Mouse (Mus musculus) CH12.LX (cell line): ENCODE results near the gene Itpr3.

Source experiments
- BHLHE40 ChIP-seq: IDR thresholded peaks from 2 replicates; pipeline ENCODE4 v1.6.1; 2011; ENCODE audit warnings: mild to moderate bottlenecking, low read depth, low read length, improper control_type of control experiment
- CHD2 ChIP-seq: IDR thresholded peaks from 2 replicates; pipeline ENCODE4 v1.6.1; 2011; ENCODE audit warnings: low read length, improper control_type of control experiment
- CTCF ChIP-seq, 2 experiments: IDR thresholded peaks in 1 of 2; conservative IDR thresholded peaks in 1 of 2; 2 replicates each; pipeline ENCODE4 v1.5.1; 2011 to 2012; ENCODE audit warnings: low read depth in 2 of 2, low read length in 2 of 2, improper control_type of control experiment in 1 of 2, inconsistent platforms in 1 of 2, mild to moderate bottlenecking in 1 of 2, moderate library complexity in 1 of 2
- EP300 ChIP-seq: IDR thresholded peaks from 2 replicates; pipeline ENCODE4 v1.6.1; 2011; ENCODE audit warnings: low read length, improper control_type of control experiment
- HCFC1 ChIP-seq: IDR thresholded peaks from 2 replicates; pipeline ENCODE4 v1.6.1; 2012; ENCODE audit warnings: low read depth, mild to moderate bottlenecking, inconsistent platforms, low read length, improper control_type of control experiment
- POLR2A ChIP-seq: IDR thresholded peaks from 2 replicates; pipeline ENCODE4 v1.6.1; 2011; ENCODE audit warnings: low read depth, mild to moderate bottlenecking, improper control_type of control experiment, low read length
- POLR2AphosphoS2 ChIP-seq: IDR thresholded peaks from 2 replicates; pipeline ENCODE4 v1.6.1; 2011; ENCODE audit warnings: low read depth, low read length, improper control_type of control experiment
- RCOR1 ChIP-seq: conservative IDR thresholded peaks from 2 replicates; pipeline ENCODE4 v1.6.1; 2012; ENCODE audit warnings: low read depth, mild to moderate bottlenecking, inconsistent platforms, low read length, improper control_type of control experiment
- TBP ChIP-seq: conservative IDR thresholded peaks from 2 replicates; pipeline ENCODE4 v1.6.1; 2011; ENCODE audit warnings: low read depth, low read length, improper control_type of control experiment
- UBTF ChIP-seq: IDR thresholded peaks from 2 replicates; pipeline ENCODE4 v1.6.1; 2012; ENCODE audit warnings: low read depth, mild to moderate bottlenecking, inconsistent platforms, low read length, improper control_type of control experiment, moderate library complexity
- USF1 ChIP-seq: IDR thresholded peaks from 2 replicates; pipeline ENCODE4 v1.6.1; 2014; ENCODE audit warnings: low read depth, mild to moderate bottlenecking, inconsistent platforms, low read length, improper control_type of control experiment
- ZC3H11A ChIP-seq: IDR thresholded peaks from 2 replicates; pipeline ENCODE4 v1.6.1; 2012; ENCODE audit warnings: low read depth, mild to moderate bottlenecking, inconsistent platforms, low read length, improper control_type of control experiment
- ZKSCAN1 ChIP-seq: IDR thresholded peaks from 2 replicates; pipeline ENCODE4 v1.6.1; 2012; ENCODE audit warnings: low read depth, inconsistent platforms, low read length, improper control_type of control experiment, borderline replicate concordance

GRCm38 (mm10) chr17:27025951-27026350 lies 31.2 kb upstream of the Itpr3 start:
- no peak for TF ChIP-seq POLR2A
- TF ChIP-seq USF1, result no peak
- TF ChIP-seq CTCF (conservative IDR thresholded peaks at IDR 0.05 in 1 of 2, IDR thresholded peaks at IDR 0.05 in 1 of 2; ENCODE audit: low read depth in 2 of 2, low read length in 2 of 2), result no peak
- TF ChIP-seq CHD2, result no peak
- no peak for TF ChIP-seq ZC3H11A
- TF ChIP-seq TBP, result no peak
- TF ChIP-seq EP300, result no peak
- TF ChIP-seq HCFC1, result no peak
- no peak for TF ChIP-seq BHLHE40
- no peak for TF ChIP-seq UBTF
- no peak for TF ChIP-seq RCOR1
- no peak for TF ChIP-seq ZKSCAN1
- TF ChIP-seq POLR2AphosphoS2, result no peak
